Mouse (Mus musculus) lung, adult 18-20 months (tissue): ENCODE data around the gene Immp2l.

Source experiments
- DNase-seq, 2 experiments: peaks; one replicate each; pipeline ENCODE4 v3.0.0; 2022; ENCODE audit warnings: mixed read lengths in 2 of 2

Gene Immp2l

DNA sequence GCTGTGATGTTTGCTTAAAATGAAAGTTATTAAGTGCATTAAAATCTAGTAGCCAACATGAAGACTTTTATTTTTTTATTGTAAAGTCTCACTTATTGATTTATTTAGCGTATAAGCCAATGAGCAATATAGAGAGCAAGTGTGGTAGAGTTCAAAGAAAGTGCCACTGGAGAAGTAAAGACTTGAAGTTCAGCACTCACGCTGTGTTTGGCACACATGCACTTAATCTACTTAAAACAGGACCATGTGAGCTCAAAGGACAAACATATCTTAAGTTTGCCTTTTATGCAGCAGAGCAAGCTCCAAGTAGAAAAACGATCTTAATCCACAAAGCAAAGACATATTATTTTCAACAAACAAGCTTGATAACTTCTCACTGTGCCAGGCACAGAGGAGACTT, 533.9 kb downstream of the Immp2l start:
- DNase-seq = no peak

DNA sequence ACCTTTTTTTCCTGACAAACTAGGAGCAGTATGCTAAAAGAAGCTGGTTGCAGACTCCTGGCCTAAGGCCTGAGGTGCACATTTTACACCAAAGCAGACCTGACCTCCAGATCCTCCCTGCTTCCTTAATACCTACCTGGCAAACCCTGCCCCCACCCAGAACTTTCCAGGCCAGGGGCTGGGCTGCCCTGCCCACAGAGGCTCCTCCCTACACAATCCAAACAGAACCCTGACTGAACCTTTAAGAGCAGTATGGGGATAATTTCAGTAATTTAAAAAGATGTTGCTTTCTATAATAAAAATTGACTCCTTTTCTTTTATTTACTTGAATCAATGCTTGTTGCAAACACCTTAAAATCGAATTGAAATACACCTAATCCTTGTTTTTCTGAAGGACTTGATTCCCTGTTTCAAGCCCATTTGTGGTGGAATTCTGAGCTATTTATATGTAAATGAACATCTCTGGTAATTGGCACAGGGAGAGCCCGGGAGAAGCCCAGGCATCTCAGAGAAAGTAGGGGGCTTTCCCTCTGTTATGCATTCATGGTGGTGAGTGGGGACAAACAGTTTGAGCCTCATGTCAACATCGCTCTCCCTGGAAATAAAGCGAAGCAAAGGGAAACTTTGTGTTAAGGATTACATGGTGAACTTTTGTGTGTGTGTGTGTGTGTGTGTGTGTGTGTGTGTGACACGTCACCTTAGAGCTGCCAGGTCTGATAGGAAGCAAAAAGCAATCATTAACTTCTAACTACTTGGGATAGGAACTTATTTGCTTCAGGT, 535.3 kb downstream of the Immp2l start:
- no peak for DNase-seq

DNA sequence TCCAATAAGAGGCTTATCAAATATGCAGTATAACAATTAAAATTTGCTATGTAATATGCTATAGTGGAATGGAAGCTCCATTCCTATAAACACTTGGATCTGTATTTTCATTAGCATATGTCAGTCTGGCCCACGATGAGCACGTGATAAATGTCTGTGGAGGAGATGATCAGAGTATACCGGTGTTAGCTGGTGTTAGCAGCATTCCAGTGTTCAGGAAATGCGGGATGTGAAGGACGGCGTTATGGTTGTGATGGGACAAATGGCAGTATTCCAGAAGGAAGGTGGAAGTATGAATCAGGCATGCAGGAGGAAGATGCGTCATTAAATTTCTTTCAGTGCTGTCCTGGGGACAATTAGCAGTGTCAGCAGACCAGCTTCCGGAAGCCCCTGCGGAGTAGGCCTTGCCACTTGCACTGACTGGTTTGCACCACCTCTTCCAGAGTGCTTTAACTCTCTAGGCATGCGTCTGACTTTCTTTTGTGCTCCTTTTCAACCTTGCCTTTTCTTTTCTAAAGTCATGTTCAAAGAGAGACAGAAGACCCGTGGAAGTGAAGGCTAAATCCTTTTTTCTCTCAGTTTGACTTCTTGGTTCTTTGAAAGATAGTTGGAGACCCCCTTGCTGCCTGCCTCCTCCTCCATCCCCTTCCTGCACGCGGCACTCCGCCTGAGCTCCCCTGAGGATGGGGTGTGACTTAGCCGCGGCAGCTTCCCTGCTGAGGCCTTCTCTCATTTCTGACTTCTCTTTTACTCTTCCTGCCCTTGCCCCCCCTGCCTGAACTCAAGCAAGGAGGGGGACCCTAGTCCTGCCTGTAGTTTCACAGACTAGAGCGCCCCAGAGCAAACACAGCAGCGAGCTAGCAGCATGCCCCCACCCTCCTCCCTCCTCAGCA, 541.9 kb downstream of the Immp2l start:
- no peak for DNase-seq

DNA sequence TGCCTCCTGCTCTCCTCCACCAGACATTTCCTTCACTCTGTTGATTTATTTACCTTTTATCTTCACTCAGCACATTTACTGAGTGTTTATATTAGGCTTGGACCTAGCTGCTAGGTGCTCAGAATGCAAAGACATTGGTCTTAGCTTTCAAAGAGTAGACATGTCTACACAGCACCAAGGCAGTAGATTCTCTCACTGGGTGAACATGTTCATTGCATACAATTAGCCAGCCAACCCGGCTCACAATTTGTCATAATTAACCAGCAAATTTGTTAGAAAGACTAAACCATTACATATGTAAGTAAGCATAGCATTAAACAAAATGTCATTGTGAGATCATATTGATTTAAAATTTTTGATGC, 542.5 kb downstream of the Immp2l start:
- no peak for DNase-seq

DNA sequence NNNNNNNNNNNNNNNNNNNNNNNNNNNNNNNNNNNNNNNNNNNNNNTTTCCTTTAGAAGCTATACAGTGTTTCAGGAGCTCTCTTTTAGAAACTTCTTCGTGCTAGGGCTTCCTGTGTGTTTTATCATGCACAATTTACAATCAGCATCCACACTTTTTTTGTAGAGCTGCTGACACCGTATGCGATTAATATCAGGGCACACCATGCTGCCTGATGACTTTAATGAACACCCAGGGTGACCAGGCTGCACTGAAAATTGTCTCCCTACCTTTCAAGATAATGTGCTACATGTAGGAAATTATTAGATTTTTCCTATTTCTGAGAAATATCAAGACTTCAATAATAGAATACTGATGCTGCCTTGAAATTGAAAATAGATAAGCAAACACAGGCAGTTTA, 549.9 kb downstream of the Immp2l start:
- DNase-seq = no peak

DNA sequence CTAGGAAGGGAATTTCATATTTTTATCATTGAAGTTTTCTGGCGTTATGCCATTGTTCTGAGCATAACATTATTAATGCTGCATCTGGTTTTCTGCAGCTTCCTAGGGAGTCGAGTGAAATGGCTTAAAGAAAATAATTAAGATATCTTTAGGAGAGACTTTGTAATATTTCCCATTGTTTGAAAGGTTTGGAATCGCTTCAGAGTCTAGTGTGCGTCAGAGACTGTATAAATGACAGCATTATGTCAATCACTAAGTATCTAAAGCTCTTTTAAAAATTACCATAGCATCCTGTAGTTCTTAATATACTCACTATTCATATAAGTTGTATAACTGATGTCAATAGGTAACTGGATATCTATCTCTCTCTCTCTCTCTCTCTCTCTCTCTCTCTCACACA, 551.3 kb downstream of the Immp2l start:
- no peak for DNase-seq

DNA sequence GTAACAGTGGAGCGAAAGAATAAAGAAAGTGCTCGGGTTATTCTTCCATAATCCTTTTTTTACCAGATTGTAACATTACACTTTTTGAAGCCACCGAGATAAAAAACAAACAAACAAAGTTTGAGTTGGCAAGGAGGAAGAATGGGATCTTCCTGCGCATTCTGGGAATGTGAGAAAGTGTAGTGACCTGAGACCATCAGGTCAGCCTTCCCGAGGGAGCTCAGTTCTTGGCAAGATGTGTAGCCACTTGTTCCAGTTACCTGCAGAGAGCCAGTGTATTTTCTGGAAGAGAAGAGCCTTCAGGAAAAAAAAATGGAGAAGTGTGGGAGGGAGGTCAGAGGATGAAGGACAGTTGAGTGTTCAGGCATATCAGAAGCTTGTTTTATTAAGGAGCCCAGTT, 569.5 kb downstream of the Immp2l start:
- no peak for DNase-seq

DNA sequence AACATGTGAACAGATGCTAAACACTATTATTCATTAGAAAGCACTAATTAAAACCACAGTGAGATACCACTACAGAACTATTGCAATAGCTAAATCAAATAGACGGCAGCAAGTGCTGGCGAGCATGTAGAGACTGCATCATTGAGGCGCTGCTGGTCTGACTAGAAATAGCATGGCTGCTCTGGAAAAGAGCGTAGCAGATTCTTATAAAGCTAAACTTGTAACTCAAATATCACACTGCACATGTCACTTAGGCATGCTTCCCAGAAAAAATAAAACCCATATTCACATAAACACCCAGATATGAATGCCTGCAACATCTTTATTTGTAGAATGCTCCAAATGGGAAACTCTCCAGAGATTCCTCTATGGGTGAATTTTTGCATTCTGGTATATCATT, 570.1 kb downstream of the Immp2l start:
- DNase-seq = no peak

DNA sequence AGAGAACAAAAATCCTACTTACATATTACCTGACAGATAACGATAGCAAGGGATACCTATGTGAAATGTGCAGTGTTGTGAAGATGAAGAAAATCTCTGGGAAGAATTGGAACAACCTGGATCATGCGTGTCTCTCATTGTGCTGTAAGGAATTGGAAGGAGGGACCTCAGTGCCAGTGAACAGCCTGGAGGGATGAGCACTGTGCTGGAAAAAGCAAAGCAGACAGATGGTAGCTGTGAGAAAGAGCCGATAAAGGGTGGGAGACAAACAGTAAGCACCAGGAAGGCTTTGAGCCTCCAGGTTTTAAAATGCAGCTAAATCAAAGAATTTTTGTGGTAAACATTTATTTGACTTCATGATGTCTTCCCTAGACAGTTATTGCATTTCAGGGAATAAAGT, 591.4 kb downstream of the Immp2l start:
- DNase-seq = no peak

DNA sequence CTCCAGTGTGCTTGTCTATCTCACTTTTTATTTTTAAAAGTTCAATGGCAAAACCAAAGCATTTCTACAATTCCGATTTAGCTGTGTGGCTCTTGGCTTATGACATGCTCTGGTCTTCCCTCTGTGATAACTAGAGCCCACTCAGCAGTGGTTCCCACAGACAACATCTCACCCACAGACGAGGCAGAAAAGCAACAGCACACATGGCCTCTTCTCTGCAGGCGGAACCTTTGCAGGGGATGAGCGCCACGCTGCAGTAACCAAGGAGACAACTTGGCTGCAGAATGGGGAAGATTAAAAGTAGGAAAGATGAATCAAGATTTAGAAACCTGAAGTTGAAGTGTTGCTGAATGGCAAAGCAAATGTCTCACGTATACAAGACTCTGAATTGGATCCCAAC, 597.5 kb downstream of the Immp2l start:
- DNase-seq = no peak

DNA sequence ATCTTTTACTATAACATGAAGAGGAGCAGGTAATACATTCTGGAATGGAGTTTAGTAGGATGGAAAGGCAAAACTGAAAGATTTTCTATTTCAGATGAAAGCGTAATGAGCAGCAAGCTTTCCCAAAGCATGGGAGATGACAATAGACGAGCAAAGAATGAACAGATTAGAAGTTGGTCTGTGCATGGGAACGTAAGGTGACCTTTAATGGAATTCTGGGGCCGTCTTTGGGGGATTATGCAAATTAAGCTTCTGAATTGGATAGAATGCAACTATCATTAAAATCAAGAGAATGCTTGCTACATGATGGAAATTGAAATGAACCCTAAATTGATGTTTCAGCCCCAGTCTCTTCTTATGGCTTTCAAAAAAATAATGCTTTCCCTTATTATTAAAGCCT, 619.4 kb downstream of the Immp2l start:
- DNase-seq = no peak

DNA sequence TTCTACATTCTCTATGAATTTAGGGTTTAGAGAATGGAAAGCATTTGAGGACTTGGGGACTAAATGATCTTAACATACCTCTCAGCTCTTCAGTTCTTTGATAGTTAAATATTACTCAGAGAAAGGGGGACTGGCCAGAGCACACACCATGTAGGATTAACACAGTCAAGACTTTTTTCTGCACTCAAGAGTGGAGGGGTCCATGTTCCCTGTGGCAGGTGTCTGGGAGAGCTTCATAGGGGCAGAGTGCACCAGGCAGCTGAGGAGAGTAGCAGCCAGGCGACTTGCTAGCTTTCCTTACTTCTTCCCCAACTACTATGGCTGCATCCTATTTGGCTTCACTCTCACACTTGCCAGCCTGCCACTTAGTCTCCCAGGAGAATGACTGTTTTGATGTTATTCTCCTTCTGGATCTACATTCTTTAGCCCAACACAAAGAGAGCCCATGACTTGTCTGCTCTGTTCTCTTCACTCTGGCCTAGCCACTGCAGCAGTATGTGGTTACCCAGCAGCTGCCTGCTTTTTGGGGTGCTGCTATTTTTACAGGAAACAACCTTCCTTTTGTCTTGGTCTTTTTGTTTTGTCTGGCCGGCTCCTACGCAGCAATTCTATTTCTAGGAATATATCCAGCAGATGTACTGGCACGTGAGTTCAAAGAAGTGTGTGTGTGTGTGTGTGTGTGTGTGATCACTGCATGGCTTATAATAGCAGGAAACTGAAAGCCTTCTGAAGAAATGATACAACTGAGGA, 621.1 kb downstream of the Immp2l start:
- no peak for DNase-seq

DNA sequence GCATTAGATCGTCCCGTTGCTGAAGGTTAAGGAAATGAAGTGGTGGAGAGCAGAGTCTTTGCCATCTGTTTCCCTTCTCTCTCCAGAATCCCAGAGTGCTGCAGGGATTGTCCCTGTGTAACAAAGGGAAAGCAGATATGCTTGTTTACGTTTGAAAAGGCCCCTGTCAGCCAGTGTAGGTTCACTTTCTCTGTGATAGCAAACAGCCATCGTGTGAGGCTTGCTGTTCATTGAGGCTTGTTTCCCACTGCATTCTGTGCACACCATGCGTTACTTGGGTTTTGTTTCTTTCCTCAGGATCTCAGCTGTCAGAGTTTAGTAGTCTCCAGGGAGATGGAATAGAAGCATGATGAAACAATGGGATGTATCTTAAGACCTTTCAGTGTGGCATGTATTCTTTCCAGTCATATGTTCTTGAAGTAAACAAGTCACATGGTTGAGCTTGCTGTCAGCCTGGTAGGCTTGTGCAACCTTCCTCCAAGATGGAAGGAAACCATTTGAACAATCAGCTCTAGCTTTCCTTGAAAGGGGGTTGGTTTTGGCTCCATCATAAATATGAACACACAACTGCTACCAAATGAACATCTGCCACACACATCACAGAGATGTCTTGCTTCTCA, 623.2 kb downstream of the Immp2l start:
- no peak for DNase-seq

DNA sequence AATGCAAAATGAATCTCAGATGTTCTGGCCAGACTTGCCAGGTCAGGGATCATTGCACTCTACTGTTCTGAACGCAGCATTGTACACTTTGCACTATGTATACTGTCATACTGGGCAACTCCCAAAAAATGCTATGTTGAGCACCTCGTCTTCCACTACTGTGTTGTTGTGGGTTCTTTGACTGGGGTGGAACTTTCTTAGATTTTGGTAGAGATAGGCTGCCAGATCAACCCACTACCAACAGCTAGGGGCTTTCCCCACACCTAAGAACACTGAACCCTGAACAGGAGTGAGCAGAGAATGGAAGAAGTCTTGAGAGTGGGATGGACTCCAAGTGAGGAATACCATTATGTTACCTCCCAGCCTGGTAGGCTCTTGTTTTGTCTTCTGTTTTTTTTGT, 623.8 kb downstream of the Immp2l start:
- no peak for DNase-seq

DNA sequence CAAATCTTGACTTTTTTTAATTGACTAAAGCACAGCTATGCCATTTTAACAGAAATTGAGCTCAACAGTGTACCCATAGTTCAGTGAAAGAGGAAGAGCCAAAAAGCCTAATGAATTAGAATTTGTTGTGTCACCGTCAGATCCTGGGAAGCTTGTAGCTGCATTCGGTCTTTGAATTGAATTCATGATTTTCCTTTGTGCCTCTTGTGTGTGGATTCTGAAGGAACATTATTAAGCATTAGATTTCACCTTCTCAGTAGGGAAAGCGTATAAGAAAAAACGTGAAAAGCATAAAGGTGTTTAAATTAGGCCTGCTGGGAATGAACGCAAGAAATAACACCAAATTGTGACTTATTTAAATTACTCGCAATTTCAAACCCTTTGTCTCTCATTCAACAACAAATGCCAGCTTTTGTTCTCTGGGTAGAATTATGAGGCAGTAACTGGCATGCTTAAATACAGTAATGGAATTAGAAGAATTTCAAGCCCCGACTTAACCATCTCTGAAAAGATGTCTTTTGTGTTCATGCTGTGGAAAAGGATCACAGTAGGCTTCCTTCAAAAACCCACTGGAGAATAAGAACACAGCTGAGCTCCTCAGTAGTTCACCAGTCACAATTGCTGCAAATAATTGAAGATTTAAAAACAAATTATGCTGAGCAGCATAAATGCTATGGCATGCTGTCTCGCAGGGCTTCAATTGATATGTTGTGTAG, 626.1 kb downstream of the Immp2l start:
- no peak for DNase-seq

DNA sequence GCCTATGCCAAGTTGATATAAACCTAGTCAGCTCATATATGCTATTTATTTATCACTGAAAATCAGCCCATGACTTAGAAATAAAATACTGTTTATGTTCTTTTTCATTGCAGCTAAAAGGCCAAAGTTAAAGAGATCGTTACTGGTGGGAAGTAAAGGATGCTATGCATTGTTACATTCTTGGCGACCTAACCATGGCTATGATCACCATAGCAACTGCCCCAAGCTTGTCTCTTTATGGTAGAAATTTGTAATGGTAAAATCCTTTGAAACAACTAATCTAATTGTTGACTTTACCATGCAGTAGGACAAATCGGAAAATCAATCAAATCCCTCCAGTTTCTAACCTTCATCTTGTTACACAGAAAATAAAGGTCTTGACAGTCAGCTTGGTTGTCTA, 644.4 kb downstream of the Immp2l start:
- DNase-seq = no peak

DNA sequence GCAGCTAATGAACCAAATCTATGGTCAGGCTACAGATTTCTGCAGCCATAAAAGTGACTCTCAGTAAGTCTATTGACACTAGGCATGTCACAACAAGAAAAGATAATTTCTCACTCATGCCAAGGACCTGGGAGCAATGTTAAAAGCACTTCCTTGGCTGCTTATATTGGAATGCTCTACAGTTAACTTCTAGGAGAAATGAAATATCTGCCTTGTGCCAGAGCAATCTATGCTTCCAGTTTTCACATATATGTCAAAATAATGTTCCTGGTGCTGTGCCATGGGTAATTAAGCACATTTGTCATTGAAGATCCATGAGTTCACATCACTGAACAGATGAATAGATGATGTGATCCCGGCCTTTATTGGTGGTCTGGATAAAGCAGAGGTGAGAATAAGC, 645.6 kb downstream of the Immp2l start:
- no peak for DNase-seq

DNA sequence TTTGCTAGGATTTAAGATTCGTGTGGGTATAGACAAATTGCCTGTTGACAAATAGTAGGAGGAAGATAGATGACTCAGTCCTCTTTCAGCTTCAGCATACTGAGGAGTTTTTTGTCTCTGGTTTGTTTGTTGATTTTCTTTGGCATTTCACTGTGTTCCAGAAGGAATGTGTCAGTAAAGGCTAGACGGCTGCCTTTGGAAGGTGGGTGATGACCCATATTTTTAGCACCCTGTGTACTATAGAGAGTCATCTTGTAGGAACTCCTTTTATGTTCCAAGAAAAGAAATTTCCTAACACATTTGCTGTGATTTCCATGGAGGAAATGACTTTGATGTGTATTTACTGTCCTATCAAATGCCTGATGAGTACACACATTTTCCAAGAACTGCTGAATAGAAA, 651.0 kb downstream of the Immp2l start:
- no peak for DNase-seq

DNA sequence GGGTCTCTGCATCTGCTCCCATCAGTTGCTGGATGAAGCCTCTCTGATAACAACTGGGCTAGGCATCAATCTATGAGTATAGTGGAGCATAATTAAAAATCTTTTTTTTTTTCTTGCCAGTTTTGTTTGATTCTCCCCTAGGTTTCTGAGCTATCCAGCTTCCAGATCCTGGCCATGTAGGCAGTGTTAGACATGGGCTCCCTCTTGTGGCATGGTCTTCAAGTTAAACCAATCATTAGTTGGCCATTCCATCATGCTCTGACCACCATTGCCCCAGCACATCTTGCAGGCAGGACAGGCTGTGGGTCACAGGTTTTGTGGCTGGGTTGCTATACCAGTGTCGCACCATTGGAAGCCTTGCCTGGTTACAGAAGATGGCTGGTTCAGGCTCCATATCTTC, 656.3 kb downstream of the Immp2l start:
- DNase-seq = peak in 1 of 2 experiments; percentile 2

DNA sequence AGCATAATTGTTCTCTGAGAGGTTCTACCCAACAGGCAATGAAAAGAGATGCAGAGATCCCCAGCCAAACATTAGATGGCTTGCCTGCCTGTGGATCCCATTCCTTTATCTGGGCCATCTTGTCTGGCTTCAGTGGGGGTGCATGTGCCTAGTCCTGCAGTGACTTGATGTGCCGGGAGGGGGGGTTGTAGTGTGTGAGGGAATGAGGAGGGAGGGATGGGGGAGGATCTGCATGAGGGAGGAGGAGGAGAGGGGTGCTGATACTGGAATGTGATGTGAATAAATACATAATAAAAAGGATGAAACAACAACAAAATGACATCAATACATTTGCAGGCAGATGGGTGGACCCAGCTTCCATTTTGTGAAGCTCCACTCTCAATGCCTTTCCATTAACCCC, 658.3 kb downstream of the Immp2l start:
- DNase-seq = no peak

DNA sequence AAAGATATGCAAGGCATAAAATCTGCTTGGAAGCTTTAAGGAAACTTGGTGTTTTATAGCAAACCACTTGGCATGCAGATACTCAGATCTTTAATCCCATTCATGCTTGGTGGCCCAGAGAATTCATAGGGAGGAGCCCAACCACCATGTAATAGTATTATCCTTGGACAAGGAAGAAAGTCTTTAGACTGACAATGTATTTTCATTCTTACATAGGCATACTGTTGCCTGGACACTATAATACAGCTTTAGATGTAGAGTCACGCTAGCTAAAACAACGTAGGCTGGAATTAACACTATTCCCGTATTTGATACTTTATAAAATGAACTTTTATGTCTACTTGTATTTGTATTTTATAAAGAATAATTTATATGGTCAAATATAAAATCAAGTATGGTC, 665.9 kb downstream of the Immp2l start:
- no peak for DNase-seq

DNA sequence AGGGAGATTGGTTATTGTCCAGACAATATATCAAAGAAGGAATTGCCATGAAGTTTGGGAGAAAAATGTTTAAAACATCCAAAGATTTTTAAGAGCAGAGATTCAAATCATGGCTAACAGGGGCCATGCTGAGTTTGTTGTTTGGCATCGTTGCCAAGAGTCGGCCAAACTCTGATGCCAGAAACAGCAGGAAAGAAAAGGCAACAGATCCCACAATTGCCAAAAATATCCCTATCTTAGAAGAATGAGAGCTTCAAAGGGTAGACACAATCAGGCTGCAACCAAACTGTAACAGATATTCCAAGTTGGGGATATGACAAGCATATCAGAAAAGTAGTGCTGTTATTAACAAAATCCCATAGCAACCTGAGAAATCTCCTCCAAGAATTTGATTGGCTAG, 686.7 kb downstream of the Immp2l start:
- no peak for DNase-seq

DNA sequence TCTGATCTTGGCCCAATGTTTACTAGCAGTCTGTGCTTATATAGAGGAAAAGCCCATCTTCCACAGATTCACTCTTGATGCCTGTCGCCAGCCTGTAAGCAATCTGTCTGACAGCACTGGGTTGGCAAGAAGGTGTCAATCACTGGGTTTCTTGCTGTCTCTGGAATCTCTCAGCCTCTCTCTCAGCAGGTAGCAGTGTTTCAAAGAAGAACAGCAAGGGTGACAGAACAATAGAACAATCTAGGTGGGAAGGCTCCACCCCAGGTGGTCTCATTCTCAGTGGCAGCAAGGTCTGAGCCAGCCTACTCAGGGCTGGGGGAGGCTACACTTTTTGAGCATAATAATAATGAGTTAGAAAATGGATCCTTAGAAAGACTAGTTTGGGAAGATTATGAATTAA, 693.1 kb downstream of the Immp2l start:
- DNase-seq = no peak
